Mouse (Mus musculus): ENCODE measurements around the gene Art1.

Gene Art1

DNA sequence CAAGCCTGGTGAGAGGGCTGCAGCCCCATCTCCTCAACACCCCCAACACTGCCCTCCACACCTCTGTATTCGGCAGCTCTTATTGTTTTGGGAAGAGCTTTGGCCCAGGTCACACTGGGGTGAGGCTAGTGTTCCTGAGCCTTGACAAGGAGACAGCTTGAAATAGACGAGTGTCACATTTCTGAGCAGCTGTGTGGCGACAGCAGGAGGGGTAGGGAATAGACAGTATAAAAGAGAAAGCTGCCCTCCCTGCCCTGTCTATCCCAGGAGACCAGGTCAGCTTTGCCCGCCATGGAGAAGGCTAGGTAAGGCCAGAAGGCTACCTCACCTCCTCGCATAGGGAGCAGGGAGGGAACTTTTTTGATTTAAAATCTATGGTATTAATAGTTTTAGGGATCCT, at the start of gene Art1:
Art1 (plus strand) TSS at position 257 of the 400 bp plus-strand sequence.
- no peak for DNase-seq (ENCODE audit: low spot score)

DNA sequence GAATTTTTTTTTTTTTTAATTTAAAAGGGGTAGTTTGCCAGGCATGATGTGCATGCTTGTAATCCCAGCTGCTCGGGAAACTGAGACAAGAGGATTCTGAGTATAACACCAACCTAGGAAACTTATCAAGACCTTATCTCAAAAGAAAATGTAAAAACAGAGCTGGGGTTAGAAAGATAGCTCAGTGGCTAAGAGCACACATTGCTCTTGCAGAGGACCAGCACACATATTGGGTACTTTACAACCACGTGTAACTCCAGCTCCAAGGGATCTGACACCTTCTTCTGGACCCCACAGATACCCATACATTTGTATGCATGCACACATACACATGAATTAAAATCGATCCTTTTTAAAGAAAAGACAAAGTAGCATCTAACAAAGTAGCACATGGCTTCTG, 40.2 kb upstream of the Art1 start:
- no peak for DNase-seq (ENCODE audit: low spot score)

- no peak for DNase-seq (ENCODE audit: low spot score)
These were observed 39.3 kb upstream of the Art1 start for GRCm38 (mm10) chr7:102062203-102062602.

GRCm38 (mm10) chr7:102063891-102064290, 37.7 kb upstream of the Art1 start:
- no peak for DNase-seq (ENCODE audit: low spot score)

DNA sequence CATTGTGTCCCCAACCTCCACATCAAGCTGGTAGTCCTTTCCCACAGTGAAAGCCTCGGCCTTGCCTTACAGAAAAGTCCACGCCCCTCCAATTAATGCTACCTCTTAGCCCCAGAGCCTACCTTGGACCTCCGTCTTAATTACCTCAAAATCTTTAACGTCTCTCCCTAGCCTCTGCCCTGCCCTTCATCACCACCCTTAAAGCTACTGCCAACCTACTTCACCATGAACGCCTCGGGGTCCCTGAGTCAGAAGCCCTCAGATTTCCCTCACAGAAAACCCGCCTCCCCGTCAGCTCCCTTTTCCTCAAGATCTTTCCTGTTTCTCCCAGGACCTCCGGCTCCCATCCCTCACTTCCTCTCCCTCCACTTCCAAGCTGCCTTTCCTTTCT, 36.9 kb upstream of the Art1 start:
- no peak for DNase-seq (ENCODE audit: low spot score)

DNA sequence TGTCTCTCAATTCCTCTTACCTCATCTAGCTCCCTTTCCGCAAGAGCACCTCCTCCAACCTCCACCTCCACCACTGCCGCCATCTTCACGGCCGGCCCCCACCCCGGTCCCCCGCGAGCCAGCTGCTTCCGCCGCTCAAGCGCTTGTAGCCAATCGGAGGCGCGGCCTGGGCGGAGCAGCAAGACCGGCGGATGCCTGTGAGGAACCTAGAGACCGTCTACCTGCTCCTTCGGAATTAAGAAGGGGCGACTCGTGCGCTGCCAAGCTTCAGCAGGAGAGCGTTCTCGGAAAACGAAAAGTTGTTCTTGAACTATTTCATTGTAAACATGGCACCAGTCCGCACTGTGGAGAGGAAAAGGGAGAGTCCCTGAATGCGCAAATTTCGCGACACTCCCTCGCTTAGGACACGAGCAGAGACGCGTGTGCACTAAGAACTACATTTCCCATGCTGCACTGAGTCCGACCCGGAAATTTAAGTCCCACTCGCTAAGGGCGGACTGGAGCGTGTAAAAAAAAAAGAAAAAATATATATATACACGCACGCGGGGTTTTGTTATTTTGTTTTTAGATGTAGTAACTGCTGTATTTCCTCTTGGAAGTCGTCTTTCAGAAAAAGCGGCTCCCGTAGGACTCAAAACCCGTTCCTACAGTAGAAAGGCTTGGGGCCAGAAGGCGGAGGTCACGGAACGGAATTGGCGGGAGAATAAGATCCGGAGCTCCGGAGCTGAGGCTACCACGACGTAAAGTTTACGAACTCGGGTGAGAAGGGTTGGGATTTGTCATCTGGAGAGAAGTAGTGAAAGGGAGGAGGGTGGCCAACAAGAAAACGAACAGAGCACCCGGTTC, 36.3 kb upstream of the Art1 start, which contains the start of the genes Rnf121, Xndc1 and Xntrpc:
Rnf121 (minus strand) TSS at position 424 of the 846 bp plus-strand sequence.
Xndc1 (plus strand) TSS at position 466 of the 846 bp plus-strand sequence.
Xntrpc (plus strand) TSS at position 668 of the 846 bp plus-strand sequence.
- peak; percentile 92 for DNase-seq (ENCODE audit: low spot score)

GRCm38 (mm10) chr7:102066363-102066762, 35.2 kb upstream of the Art1 start:
- DNase-seq (ENCODE audit: low spot score): no peak

DNA sequence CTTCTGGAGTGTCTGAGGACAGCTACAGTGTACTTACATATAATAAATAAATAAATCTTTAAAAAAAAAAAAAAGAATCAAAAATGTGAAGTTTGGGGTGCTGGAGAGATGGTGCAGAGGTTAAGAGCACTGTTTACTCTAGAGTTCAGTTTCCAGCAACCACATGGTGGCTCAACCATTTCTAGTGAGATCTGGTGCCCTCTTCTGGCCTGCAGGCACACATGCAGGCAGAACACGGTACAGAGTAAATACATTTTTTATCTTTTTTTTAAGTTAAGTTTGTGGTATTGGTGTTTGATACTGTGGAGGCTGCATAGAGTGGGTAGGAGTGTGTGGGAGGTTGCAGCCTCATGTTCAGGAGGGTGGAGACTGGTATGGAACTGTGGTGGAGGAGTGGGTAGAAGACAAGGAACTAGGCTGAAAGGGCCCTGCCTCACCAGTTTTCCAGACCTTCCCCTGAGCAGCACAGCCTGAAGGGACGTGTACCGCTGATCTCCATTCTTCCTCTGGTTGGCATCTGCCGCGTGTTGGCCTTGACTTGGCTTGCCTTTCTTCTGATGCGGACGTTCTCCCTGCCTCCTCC, 24.7 kb upstream of the Art1 start:
- peak; percentile 34 for DNase-seq (ENCODE audit: low spot score)

- peak; percentile 61 for DNase-seq (ENCODE audit: low spot score)
These were observed 23.0 kb upstream of the Art1 start for GRCm38 (mm10) chr7:102078517-102078916.

- no peak for DNase-seq (ENCODE audit: low spot score)
These were observed 21.2 kb upstream of the Art1 start for GRCm38 (mm10) chr7:102080311-102080710.

DNA sequence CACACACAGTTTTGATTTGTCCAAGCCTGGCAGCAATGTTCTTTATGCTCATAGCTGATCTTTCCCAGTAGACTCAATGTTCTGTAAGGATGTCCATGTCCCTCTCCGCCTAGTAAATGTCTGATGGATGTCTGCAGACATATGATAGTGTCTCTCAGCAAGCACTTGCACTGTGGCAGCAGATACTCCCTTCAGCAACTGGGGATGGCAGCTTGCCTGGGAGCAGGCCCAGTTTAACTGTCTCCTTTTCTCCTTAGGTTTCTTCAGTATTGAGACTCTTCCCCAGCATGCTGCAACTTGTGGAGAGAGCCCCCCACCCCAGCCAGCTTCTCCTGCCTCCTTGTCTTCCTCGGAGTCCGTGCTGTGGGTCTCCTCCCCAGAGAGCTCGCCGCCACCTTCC, 19.8 kb upstream of the Art1 start:
- no peak for DNase-seq (ENCODE audit: low spot score)

DNA sequence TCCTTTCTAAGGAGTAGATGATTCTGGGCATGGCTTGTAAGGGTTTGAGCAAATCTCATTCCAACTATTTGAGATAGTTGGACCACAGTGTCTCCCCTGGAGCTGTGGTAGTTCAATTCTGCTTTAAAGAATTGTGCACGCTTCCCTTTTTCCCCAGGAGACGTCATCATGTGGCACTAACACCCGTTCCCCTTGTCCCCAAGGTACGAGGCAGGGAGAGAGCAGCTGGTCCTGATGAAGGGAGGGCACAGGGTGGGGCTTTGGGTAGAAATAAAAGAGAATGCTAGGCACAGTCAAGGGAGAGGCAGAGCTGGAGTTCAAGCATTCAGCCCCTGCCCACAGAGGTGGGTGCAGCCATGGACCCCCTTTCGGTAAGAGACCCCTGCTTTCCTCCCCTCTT, 18.7 kb upstream of the Art1 start, which contains the start of gene Trpc2:
Trpc2 (plus strand) TSS at position 301 of the 400 bp plus-strand sequence.
- no peak for DNase-seq (ENCODE audit: low spot score)

GRCm38 (mm10) chr7:102084041-102084696, 17.4 kb upstream of the Art1 start:
- no peak for DNase-seq (ENCODE audit: low spot score)

DNA sequence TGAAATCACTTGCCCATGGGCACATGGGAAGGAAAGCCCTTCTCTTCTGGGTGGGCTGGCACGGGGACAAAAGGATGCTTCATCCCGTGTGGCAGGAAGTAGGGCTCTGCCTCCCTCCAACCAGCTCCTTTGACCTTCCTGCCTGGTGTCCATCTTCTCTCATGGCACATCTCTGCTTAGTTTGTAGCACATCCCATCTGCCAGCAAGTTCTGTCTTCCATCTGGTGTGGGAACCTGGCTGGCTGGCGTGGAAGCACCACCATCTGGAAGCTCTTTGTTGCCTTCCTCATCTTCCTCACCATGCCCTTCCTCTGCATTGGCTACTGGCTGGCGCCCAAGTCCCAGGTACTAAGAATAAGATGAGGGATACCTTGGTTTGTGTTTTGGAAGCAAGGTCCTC, 14.2 kb upstream of the Art1 start:
- DNase-seq (ENCODE audit: low spot score): no peak

DNA sequence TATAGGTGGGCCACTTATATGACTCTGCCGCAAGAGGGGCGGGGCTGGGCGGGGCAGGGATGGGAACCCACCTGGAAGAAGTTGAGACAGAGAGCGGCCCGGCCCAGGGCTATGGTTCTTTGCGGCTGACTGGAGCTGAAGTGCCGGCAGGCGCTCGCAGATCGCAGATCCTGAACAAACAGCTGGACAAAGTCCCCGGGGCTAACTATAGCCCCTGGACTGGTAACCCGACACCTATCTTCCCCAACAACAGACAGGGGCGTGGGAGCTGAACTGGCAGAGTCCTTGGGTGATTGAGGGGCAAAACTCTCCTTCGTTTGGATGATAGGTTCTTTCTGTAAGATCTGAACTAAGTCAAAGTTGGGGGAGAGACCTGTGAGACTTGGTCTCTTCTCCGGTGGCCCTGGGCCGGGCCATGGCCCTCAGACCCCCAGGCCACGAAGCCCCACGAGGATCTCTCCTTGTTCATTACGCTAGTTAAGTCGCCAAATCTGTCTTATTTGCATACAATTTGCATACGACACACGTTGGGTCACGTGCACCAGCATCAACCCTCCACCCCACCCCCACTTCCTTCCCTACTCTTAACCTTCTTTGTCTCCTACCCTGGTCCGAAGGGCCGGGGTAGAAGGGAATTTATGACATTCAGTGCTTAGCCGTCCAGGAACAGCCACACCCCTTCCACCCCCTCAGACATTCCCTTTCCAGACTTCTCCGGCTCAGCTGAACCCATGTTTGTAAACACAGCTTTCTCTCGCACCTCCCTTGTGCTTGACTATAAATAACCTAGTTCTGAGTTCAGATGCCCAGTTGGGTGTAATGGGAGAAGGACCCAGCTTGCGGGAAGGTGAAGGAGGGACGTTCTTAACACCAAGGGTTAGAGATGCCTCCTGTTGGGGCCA, 1.5 kb upstream of the Art1 start:
- DNase-seq (ENCODE audit: low spot score): peak; percentile 34

- no peak for DNase-seq (ENCODE audit: low spot score)
These were observed 675 bp upstream of the Art1 start for GRCm38 (mm10) chr7:102100868-102101267.

DNA sequence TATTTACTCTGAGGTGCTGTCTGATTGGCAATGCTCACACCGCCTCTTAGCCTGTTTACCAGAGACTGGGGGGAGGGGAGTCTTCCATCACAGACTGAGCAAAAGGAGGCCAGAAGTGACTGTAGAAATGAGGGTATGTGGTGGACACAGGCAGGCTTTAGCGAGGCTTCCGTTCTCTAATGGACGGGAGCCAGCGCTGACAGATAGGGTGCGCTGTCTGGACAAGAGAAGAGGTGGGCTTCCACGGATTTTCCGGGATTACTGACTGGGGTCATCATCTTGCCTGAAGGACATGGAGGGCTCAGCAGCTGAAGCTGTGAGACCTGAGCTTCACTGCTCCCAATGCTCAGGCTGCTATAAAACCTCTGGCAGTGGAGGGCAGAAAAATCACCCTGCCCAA, 698 bp downstream of the Art1 start:
- DNase-seq (ENCODE audit: low spot score): no peak

- no peak for DNase-seq (ENCODE audit: low spot score)
These were observed 1.2 kb downstream of the Art1 start for GRCm38 (mm10) chr7:102102696-102103095.

- no peak for DNase-seq (ENCODE audit: low spot score)
These were observed 2.0 kb downstream of the Art1 start for GRCm38 (mm10) chr7:102103555-102103954.

DNA sequence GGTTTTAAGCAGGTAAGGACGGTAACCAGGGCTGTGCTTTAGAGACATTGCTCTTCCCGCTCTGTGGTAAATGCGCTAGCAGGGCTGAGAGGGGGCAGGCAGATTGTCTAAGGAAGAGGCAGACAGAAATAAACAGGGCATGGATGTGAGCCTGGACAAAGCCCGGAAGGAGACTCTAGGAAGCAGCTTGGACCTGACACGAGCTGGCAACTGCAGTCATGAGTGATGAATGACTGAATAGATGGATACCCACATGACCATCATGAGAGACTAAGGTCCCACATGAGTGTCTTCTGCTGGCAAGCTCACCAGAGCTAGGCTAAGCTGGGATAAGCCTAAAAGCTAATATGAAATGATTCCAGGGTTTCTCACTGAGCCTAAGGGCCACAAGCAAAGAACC, 2.6 kb downstream of the Art1 start:
- DNase-seq (ENCODE audit: low spot score): no peak

DNA sequence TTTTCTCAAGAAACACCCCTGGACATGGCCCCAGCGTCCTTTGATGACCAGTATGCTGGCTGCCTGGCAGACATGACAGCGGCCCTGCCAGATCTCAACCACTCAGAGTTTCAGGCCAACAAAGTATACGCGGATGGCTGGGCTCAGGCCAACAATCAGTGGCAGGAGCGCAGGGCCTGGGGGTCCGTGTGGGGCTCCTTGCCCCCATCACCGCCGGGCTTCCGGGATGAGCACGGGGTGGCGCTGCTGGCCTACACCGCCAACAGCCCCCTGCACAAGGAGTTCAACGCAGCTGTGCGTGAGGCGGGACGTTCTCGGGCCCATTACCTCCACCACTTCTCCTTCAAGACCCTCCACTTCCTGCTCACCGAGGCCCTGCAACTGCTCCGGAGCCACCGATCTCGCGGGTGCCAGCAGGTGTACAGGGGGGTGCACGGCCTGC, 5.2 kb downstream of the Art1 start:
- DNase-seq (ENCODE audit: low spot score): no peak

DNA sequence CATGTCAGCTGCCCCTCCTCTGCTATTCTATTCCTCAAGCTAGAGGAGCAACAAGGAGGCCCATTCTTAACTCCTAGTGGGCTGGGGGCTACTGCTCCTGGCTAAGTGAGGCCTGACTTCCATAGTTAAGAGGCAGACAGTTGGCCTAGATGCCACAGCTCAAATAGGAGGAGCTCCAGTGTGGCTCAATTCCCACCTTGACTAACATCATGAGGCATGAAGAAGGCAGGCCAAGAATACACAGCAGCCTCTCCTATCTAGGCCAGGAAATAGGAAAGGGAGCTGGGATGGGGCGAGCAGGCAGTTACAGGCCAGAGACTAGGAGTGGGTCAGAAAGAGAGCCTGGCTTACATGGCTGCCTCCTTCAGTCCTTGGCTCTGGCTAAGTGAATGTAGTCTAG, 6.7 kb downstream of the Art1 start:
- no peak for DNase-seq (ENCODE audit: low spot score)

Measured in MN1 (cell line).